Mouse (Mus musculus) gonadal fat pad, adult 2 months (tissue): ENCODE measurements around the gene Agpat2. TPM values are rescaled to one million over a fixed set of nuclear protein-coding genes. Genes with fewer than 3 reads are reported as not detected.

ENCODE experiments used
- DNase-seq: peaks from one replicate; pipeline ENCODE4 v3.0.0-alpha.2; 2012; ENCODE audit warnings: low read depth
- polyA plus RNA-seq: library from polyadenylated mRNA; depleted of rRNA; stranded (reverse); fragments of >200 nt; gene quantifications from 2 replicates; pipeline ENCODE4 v1.2.3, GENCODE M21; 2012

The Agpat2 gene
- polyA plus RNA-seq, 1 experiment, result 719 TPM

DNA sequence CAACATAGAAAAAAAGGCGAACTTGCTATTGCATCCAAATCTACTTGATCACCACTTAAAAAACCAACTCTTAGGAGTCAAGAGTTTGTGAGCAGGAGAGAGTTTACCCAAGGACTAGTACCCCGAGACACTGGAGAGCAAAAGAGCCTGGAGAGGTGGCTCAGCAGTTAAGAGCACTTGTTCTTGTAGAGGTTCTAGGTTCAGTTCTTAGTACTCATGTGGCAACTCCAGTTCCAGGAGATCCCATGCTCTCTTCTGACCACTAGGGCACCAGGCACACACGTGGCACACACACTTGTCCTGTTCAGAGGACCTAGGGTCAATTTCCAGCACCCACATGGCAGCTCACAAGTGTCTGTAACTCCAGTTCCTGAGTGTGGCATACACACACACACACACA, 21.9 kb upstream of the Agpat2 start:
- DNase-seq, result no peak

DNA sequence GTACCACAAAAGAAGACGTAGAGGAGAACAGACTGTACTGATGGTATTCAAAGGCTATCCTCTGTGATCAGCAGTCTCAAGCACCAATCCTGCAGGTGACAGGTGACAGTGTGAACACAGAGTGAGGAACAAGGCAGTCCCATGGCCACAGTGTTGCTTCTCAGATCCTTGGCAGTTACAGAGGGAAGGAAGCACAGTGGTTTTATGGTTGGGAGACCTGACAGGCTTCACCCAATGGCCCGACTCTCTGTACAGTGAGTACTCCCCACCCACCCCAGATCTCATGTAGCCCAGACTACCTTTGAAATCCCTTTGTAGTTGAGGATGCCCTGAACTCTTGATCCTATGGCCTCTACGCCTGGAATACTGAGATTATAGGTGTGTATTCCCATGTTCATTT, 21.2 kb upstream of the Agpat2 start:
- DNase-seq, result no peak

DNA sequence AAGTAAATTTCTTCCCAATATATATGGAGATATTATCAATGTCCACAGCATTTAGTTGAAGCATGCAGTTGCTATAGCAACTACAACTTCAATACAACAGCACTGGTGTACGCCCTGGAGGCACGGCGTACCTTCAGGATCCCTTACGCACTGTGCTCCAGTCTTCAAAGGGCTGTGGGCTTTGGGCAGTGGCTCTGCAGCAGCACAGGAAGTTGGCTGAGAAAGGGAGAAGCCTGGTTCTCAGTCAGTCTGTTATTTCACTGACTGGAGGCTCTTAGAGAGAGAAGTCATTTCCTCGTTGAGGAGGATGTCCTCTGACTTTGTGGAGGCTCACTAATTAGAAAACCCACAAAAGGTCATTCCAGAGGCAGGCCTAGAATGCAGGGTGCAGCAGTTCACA, 18.8 kb upstream of the Agpat2 start:
- DNase-seq, result no peak

DNA sequence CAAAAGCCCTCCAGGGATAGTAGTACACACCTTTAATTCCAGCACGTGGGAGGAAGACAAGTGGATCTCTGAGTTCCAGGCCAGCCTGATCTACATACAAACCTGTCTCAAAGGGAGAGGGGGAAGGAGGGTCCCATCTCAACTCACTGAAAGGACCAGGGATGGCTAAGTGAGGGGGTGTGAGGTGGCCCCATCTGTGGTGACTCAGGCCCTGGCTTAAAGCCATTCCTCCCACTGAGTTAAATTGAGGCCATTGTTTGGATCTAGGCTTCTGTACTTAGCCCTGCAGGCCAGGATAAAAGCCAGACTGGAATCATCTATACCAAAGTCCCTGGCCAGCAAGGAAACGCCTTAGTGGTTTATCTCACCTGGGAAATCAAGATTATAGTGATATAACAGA, 17.0 kb upstream of the Agpat2 start:
- DNase-seq, result peak; percentile 70

DNA sequence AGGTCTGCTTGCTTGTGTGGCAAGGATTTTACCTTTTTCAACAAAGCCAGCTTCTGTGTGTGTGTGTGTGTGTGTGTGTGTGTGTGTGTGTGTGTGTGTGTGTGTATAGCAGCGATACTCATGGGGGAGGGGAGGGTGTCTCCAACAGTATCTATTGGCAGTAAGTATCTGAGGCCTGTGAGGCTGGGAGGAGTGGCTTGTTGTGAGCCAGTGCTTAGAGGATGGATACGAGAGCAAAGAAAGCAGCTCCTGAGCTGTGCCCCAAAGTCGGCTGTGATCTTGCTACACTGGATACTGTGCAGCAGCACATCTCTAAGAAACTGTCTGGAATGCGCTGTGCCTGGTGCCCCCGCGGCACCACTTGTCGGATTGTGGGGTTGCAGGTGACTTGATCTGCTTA, 13.7 kb upstream of the Agpat2 start:
- DNase-seq, result no peak

DNA sequence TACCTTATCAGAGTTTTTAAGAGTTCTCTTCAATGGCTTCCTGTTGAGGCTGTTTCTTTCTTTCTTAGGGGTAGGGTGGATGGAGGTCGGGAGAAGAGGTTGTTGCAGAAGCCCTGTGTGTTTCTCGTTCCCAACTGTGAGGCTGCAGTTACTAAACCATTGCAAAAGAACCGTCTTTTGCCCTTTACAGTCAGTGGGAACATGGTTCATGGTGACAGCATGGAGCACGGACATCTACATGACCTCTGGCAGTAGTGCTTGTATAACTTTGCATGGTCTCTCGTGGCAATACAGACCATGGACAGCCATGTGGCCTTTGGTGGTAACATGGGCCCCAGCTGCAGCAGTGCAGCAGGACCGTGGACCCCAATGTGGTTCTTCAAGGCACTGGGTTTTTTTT, 13.1 kb upstream of the Agpat2 start:
- DNase-seq, result no peak

DNA sequence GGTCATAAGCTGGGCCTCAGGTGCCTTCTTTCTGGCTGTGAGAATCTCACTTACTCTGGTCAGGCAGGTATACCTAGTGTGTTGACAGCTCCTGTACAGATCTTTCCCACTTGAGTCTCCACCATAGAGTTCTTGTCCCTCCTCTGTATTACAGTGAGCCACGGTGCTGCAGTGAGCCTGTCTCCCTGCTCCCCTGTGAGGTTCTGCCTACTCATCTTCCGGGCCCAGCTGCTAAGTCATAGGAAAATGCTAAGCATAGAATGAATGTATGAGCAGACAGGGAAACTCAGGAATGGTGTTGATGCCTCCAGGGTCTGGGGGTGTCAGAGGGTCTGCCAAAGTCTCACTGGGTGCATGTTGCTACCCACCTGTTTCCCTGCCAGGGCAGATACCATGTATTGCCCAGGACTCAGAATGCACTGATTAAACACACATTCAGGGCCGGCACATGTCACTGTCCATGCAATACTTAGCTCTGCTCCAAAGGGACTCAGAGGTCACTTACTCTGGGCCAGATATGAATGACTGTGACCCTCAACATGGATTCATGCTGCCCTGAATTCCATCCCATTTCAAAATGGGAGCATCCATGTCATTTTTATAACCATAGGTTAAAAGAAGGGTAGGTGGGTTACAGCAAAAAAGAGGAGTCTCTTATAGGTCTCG, 11.4 kb upstream of the Agpat2 start:
- DNase-seq, result no peak

DNA sequence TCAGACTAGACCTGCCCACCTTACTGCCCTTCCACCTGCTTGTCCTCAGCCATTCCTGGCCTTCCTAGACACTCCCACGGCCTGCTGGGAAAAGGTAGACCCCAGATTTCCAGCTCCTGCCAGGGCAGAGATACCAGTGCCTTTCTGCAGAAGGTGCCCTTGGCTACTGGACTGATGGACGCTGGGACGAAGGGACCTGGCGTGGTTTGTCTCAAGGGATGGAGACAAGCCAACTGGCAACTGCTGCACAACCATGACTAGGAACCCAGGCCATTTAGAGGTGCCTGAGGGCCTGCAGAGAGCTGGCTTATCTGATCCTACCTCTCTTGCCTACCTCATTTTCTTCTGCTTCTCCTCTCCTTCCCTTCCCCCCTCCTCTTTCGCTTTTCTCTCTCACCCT, 10.7 kb upstream of the Agpat2 start:
- no peak for DNase-seq

DNA sequence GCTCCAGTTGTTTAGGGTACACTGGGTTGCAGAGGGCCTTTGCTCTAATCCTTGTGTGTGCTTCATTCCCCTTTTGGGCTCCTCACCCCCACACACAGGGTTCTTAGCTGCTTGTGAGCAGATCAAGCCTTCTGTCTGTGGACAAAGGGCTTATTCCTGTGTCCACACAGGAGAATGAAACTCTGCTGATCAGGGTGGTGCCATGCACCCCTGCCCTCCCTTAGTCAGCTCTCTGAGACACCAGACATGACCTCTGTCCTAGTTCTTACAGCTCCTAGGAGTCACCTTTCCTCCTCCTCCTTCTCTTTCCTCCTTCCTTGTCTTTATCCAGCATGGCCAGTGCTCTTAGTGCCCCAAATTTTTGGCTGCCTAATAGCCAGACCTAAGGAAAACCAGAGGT, 7.7 kb upstream of the Agpat2 start:
- DNase-seq, result no peak

DNA sequence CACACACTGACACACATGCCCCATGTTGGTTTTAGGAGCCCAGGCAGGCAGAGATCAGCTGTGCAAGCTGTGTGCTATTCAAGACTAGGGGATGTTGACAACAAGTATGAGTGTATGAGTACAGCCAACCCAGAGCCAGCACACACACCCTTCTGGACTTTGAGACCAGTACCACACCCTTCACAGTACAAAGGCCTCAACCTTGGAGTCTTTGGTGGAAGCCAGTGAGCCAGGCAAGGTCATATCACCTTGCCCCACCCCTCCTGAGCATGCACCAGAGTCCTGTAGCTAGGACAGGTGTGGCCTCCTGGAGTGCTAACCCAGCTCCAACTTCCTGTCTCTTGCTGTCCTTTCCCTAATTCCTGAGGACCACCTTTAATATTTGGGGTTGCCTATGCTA, 6.8 kb upstream of the Agpat2 start:
- no peak for DNase-seq

DNA sequence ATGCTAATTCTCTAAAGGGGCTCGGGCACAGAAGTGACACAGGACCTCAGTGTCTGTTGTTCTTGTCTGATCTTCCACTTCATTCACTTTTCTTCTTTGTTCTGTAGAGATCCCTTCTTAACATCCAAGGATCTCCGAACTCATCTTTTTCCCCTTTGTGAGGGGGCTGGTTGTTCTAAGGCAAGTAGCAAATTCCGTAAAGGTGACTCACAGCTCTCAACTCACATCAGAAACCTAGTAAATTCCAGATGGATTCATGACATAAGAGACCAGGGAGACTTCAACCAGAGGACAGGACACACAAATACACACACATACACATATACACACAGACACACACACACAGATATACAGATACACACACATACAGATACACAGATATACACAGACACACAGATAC, 6.3 kb upstream of the Agpat2 start:
- no peak for DNase-seq

DNA sequence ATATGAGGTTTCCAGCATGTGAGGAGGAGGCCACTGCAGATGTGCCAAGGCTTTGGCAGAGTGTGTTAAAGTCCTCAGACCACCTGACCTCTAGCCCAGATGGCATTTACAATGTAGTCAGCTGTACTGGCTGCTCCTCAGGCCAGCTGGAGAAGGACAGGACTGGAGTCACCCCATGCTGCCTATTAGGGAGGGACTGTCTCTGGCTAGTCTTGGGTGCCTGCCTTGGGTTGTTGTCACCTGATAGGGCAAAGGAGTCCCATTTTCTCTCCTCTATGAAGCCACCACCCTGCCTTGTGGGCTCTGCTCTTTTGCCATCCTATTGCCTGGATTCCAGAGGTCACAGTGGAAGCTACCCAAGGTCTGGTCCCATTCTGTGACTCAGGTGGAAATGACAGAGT, 5.0 kb upstream of the Agpat2 start:
- no peak for DNase-seq

DNA sequence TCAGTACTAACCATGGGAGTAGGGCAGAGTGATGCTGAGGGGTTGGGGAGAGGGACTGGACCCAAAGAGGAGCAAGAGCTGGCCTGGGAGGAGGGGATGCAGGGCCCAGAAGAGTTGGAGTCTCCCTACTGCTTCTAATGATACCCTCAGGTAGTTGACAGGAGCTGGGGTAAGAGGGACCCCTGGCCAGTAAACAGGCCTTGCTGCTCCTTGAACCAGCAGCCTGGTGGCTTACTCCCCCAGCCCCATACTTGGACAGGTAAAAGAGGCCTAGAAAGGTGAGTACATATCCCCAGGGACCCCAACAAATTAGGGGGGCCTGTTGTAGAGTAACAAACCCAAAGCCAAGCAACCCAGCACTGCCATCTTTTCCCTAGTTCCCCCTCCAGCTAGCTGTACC, 4.6 kb upstream of the Agpat2 start:
- no peak for DNase-seq

DNA sequence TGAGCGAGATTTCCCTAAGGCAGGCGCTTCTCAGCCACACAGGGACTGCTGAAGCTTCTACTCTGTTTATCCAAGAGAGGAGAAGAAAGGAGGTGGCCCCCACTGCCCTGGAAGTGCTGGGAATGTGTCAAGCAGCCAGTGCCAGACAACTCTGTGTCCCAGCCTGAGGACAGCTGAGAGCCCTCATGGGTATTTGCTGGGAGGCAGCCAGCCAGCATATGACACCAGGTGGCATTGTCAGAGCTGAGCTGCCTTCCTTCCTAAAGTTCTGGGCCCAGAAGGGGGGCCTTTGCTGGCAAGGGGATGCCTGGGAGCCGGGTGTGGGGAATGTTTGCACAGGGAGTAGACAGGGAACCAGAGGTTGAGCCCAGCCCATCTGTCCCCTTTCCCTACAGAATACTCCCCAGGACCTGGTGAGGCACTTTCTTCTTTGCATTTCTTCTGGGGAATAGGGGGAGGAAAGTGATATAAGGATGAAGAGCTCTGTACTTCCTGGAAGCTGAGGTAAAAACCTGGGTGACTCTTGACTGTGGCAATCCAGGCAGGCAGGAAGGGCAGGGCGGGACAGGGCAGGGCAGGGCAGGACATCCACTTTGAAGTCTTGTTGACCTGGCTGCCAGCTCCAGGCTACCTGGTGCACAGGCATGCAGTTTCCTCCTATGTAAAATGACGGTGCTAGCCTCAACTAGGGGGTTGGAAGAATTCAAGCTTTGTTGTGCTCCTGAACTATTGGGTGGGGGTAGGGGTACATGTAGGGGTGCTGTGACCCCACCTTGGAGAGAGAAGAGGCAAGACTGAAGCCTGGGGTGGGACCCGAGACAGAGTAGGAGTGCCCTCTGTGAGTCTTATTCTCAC, 3.1 kb upstream of the Agpat2 start:
- DNase-seq, result no peak

DNA sequence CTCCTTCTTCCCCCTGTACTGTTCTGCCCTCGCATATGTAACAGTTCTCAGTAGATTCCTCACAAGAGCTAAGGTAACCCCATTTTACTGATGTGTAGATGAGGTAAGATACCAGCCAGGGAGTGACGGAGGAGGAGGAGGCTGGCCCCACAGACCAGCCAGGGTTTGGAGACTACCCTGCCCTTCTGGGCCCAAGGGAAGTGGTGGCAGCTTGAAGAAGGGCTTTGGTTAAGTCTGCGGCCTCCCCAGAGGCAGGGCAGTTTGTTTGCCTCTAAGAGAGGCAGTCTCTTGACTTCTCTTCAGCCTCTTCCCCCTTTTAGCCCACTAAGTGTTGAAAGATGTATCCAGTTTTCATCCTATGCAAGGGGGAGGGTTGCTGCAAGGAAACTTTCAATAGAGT, 2.4 kb upstream of the Agpat2 start:
- no peak for DNase-seq

DNA sequence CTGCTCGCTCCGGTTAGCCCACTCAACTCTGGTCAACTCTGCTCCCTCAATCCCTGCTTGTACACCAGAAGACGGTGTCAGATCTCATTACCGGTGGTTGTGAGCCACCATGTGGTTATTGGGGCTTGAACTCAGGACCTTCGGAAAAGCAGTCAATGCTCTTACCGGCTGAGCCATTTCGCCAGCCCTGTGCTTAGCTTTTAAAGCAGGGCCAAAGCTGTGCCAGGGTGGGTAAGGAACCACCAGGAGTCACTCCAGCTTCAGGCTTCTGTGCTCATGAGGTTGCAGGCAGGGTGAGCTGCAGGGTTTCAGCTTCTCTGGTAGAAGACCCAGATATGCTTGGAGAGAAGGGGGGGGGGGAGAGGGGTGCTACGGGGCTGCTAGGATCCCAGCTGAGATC, 1.1 kb upstream of the Agpat2 start:
- no peak for DNase-seq

DNA sequence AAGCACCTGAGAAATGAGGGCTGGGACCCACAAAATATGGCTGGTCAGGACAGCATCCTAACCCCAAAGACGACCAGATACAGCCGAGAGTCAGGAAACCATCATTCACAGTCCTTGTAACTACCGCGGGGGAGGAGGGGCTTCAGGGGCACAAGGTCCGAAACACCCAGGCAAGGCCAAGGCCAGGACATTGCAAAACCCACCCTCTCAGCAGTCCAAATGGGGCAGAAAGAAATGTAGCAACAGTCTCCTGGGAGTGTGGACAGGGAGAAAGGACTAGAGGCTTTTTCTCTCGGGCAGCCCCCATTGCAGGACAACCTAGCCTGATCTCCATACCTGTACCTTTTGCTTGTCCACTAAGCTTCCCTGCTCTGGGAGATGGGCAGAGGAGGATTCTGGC, 1.1 kb downstream of the Agpat2 start:
- DNase-seq, result no peak

DNA sequence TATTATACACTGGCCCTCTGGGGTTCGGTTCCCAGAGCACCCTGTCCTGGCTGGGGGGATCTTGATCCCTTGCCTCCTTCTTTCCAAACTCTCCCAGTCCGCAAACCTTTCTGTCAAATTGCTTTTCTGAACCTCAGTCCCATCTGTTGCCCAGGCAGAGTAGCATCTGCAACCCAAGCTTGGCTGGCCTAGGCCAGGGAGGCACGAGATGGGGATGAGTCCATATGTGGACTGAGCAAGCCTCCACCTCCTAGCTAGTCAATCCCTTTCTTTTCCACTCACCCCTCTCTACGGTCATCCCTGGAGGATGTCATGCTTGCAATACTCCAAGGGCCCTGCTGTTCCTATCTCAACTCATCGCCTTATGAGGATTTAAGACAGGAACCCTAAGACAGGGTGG, 1.6 kb downstream of the Agpat2 start:
- DNase-seq, result no peak

DNA sequence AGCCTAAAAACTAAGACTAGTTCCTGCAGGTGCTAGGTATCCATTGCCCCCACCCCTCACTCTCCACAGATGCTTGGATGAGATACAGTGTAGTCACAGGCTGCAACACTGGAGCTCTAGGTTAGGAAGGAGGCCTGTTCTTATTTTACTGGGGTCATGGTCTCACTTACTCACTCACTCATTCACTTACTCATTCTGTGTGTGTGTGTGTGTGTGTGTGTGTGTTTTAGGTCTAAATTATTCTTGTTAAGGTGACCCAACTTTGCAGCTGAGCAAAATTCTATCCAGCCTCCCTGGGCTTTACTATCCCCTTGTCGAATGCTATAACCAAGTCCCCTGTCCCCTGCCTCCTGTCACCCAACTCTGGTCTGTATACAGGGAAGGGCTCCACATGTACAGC, 2.6 kb downstream of the Agpat2 start:
- DNase-seq, result no peak

DNA sequence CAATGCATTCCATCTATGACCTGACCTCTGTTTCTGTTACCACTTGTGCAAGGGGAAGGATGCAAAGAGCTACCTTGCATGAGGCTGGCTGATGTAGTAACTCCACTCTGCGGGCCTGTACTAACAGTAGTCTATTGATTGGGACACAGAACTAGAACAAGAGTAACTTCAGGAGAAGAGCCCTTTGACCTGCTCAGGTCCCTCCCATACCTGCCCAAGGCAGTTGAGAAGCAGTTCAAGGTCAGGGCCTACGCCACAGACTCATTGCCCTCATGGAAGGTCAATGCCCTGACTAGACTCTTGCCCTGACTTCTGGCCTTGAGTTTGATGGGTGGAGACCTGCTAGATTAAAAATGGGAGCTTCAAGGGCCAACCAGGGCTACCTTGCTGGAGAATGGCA, 3.6 kb downstream of the Agpat2 start:
- DNase-seq, result no peak

DNA sequence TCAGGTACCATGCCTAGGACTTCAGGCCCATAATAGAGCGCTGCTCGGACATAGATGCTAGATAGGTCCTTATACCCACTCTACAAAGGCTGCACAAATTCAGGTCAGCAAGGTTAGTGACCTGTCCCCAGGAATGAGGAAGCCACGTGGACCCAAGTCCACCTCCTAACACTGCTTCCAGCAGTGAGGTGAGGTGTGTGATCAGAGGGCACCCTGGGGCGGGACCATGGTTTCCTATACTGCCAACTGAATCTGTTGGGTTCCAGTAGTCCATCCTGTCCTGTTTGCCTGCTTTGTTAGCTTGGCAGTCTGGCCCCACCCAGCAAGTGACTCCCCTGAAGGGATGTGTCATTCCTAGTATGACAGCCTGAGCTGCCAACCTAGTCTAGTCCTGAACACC, 4.3 kb downstream of the Agpat2 start:
- no peak for DNase-seq

DNA sequence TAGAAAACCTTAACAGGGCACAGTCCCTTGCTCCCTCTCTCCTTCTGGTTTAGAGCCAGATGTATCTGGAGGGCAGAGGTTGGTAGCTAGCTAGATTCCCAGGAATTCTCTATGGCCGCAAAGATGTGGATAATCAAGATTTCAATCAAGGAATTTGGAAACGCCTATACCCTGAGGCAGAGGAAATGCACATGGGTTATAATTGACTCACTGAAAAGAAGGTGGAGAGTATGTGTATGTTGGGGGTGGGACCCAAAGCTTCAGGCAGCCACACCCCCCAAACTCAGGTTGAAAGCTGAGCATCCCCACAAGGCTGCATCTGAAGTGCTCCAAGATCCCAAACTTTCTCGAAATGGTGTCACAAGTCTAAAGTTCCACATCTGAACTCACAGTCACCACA, 5.8 kb downstream of the Agpat2 start:
- no peak for DNase-seq

DNA sequence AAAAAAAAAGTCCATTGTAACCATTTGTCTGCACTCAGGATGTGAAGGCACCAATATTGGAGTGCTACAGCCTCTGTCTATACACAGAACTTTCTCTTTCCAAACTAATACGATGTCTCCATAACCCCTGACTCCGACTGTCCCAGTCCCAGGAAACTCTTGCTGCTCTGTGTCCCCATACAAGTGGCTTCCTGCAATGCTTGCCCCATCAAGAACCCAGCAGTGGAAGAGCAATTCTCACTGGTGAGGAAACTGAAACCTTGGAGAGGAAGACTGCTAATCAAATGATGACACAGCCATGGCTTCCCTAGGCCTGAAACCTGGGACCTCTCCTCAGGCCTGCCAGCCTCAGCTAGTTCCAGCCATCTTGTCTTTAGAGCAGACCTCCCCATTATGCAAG, 6.4 kb downstream of the Agpat2 start:
- no peak for DNase-seq

DNA sequence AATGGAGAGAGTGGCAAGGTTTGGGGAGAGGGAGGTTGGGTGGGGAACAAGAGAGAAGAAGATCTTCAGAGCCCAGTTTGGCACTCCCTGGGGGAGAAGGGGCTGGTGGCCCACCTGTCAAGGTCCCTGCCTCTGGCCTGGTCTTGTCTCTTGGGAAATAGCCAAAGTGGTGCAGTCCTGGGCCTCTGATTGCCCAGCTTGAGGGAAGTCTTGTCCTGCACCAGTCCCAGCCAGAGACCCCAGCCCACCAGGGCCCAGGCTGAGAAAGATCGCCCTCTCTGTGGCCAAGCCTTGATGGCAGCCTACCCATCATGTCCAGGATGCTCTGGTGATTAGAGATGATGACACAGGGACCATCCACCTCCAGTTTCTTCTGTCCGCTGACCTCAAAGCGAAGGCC, 7.3 kb downstream of the Agpat2 start:
- DNase-seq, result no peak
